Mouse (Mus musculus) spleen, embryonic (tissue): ENCODE results near the gene Aox2.

Source experiments
- CTCF ChIA-PET: fragments of 350-600 bp; sonication (Branson Sonifier 250); formaldehyde crosslinking; loops from one replicate; lab custom pipeline; 2022; lab: Charles Lee

Aox2 gene

DNA sequence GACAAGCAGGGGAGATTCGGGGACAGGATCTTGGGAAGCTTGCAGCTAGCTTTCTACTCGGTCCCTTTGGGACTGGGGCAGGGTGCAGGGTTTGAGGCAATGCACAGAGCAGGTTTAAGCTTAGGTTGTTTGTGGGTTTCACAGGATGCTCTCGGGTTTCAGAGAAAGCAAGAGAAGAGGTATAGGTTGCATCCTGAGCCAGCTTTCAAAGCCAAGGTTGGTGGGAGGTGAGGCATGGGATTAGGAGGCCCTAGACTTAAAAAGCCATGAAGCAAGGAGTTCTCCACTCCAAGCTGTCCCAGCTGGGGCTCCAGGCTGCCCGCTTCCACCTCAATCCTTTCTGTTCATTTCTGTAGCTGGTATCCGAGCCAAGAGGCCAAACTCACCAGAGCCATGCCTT lies at the start of gene Aox2:
TSS of gene Aox2 (plus strand) at position 301 of the 400 bp plus-strand sequence.
- CTCF ChIA-PET: no interaction called here

DNA sequence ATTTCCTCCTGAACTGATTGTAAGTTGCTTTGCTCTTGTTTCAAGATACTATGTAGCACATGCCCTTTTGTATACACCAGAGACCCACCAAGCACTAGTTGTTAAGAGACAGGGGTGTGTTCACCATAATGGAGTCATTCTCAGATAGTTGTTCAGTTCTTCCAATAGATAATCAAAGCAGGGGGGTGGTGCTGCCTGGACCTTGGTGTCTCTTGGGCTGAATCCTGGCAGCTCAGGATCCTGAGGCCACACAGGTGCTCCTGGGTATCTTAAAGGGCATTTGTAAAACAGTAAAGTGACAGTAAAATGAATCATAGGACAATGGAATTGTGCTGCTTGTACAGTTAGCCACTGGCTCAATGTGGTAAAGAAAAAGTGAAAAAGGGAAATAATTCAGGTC lies 49.2 kb upstream of the Aox2 start:
- CTCF ChIA-PET: no interaction called here

DNA sequence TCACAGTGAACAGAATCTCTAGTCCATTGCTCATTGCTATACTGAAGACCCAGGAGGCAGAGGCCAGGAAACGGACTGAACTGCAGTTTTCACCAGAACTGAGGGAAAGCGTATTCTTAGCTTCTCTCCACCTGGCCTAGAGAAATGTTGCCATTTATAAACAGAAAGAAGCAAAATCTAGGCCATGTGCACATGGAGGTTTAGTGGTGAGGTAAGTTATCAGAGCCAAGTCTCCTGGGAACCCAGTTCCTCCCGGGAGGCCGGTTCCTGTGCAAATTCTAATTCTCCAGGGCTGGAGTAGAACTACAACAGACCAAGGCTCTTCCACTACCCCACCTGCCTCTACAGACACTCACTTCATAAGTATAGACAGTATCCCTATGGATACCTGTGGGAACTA lies 48.4 kb upstream of the Aox2 start:
- CTCF ChIA-PET: no interaction called here

DNA sequence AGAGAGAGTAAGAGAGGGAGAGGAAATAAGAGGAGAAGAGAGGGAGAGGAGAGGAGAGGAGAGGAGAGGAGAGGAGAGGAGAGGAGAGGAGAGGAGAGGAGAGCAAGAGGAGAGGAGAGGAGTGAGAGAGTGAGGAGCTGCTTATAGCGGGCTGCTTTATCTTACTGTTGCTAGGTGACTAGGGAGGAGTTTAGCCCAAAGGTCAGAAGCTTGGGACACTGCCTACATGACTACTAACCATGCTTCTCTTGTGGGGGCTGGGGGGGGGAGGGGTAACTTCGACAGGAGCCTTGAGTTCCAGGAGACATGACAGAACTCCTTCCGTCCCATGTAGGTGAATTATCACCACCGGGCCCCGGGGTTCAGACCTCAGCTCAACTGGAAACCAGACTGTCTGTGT lies 47.6 kb upstream of the Aox2 start:
- CTCF ChIA-PET: no interaction called here

DNA sequence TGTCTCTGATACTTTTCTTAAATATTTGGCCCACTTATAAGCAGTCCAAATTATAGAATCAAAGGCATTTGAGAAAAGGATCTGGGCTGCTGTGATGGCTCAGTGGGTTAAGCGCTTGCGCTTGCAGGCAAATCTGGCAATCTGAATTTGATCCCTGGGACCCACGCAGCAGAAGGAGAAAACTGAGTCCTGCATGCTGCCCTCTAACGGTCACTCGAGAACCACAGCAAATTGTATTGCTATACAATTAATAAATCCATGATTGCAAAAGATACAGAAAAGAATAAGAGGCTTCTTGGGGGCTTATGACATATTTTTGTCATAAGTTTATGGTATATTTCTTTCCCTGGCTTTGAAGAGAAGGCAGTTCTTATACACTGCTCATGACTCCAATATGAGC lies 42.7 kb upstream of the Aox2 start:
- CTCF ChIA-PET: no interaction called here

DNA sequence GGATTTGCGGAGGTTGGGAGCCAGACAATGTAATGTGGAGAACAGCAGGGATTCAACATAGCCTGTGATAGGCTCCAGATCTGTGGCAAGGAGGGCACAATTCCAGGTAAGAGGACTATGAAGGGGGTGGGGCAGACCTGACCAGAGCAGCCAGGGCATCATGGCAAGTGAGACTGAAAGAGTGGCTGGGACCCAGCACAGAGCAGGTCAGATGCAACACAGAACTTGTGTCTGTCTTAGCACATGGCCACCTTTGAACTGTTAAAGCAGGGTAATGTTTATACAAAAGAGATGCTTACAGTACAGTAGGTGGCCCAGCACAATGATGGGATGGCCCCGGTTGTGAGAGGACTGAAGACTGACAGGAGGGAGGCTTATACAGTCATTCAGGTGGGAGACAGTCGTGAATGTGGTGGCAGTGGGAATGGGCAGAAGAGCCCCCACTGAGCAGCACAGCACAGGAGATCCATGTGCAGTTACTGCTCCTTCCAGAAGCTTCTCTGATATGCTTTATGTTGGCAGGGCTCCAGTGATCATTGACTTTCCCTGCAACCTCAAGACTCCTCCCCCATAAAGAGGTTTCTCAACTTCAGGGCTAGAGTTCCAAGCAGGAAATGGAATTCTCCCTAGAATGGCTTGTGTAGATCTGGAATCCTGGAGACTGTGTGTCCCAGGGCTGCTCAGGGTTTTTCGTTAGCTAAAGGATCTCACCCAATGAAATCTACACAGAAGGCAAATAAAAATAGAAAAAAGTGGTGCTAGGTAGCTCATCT lies 40.4 kb upstream of the Aox2 start:
- CTCF ChIA-PET: no interaction called here

DNA sequence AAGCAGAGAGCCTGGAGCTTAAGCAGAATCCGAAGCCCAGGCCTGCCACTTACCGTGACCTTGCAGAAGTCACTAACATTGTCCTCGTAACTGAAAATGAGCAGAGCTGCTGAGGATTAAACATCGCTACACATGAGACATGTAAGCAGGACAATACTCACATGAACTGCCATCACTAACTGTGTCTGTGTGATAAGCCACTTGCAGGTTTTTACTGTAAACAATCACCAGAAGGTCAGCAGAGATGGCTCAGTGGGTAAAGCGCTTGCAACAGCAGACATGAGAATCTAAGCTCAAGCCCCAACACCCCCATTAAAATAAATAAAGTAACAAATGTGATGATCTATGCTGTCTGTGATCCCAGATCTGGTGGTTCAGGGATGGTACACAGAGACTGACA lies 39.7 kb upstream of the Aox2 start:
- CTCF ChIA-PET: no interaction called here

DNA sequence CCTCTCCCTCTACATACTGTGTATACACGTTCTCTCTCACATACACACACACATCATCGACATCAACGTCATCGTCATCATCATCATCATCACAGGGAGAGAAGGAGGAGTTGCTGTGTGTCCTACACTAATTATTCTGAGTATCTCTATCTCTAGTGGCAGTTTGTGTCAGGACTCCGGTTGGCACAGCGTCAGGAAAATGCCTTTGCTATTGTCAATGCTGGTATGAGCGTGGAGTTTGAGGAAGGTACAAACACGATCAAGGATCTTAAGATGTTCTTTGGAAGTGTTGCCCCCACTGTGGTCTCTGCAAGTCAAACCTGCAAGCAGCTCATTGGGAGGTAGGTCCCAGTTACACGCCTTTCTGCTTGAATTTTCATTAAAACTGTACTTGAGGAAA lies 39.2 kb upstream of the Aox2 start:
- CTCF ChIA-PET: no interaction called here

DNA sequence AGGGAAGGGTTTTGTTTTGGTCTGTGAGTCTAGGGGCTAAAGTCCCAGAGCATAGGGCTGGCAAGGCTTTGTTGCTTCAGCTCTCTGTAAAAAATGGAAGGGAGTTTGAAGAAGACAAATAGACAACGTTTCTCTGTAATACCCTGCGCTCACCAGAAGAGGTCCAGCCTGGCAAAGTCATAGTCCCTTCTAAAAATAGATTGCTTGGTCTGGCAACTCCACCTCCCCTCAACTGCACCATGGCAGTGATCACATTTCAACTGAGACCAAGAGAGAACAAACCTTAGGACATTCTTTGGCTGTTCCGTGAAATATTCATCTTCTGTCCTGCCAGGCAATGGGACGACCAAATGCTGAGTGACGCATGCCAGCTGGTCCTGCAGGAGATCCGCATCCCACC lies 37.8 kb upstream of the Aox2 start:
- CTCF ChIA-PET: no interaction called here

DNA sequence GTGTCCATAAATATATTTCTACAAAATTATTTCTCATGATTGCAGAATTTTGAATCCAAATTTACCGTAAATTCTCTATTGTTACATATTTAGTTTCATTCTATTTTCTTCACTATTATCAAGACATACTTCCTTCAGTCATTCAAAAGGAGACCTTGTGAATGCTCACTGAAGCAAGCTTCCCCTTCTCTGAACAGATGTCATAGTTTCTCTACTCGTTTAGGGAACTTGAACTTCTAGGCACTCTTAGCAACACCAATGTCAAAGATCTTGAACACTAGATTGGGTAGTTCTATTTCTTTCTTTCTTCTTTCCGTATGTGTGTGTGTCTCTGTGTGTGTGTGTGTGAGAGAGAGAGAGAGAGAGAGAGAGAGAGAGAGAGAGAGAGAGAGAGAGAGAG lies 33.6 kb upstream of the Aox2 start:
- CTCF ChIA-PET: no interaction called here

DNA sequence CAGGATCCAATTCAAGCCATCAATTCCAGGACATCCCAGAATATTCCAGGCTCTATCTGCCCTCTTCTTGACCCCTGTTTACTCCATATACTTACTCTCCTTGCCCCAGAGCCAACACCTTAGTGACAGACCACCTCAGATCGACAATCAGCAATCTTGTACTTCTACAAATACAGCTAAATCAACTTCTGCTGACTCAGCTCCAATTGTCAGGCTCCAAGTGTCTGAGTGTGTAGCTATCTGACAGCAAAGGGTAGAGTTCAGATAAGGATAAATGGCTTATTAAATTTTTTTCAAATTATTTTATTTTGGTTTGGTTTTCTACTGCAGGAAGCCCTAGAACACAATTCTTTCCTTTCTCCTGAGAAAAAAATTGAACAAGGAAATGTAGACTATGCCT lies 29.6 kb upstream of the Aox2 start:
- CTCF ChIA-PET: no interaction called here

DNA sequence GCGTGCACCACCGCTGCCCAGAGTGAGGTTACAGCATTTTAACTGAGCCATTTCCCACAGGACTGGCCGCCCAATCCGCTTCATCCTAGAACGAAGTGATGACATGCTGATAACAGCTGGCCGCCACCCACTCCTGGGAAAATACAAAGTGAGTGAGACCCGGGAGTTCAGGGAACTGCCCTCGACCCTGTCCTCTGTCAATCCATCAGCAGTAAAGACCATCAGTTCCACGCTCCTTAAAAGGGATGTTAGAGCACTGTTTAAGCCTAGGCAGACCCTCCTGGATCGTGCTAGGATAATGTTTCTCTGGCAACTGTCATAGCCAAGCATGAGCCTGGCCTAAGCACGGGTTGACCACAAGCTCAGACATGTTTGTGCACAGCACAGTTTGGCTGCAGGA lies 24.7 kb upstream of the Aox2 start:
- CTCF ChIA-PET: no interaction called here

DNA sequence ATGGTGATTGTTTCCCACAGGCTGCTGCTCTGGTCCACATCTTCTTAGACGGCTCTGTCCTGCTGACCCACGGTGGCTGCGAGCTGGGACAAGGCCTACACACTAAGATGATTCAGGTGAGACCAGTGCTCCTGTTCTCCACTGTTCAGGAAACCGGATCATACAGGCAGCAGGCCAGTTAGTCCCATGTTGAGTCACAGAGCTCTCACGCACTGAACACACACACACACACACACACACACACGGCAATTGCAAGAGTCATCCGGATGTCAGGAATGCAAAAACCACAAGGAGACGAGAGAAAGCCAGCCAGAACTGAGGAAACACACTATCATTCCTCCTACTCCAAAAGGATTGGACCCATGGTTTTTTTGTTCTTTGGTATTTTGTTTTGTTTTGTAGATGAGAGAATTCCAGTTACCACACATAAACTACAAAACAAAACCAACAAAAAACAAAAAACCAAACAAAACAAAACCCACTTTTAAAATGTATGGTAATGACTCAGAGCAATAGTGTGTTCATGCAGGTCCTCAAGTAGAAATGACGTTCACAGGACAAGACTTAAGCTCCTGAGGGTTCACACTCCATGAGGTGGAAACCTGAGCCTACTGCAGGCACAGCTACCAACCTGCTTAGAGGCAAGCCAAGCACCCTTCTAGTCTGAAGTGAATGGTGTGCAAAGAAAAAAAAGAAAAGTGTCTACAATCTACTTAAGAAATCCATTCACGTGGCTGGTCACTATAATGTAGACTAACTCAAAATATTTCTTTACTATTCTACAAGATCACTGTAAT lies 20.7 kb upstream of the Aox2 start:
- CTCF ChIA-PET: no interaction called here

DNA sequence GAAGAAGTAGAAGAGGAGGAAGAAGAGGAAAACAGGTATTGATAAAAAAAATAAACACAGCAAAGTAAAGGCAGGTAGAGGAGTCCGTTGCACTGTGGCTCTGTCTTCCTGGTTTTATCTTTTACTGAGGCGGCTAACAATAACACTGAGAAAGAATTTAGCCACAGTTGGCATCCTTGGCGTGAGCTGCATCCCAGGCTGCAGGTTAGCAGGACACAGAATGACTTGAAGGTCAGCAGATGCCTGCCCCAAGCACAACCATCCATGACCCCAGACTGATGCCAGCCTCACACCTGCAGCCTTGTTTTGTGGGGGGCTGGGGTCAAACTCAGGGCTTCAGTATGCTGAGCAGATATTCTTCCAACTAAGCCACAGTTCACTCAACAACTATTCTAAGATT lies 17.8 kb upstream of the Aox2 start:
- CTCF ChIA-PET: interaction anchor here (0.6 kb wide), 1 partner anchor 45 kb away, joined by 3 read pairs; no protein-coding TSS in a partner anchor

DNA sequence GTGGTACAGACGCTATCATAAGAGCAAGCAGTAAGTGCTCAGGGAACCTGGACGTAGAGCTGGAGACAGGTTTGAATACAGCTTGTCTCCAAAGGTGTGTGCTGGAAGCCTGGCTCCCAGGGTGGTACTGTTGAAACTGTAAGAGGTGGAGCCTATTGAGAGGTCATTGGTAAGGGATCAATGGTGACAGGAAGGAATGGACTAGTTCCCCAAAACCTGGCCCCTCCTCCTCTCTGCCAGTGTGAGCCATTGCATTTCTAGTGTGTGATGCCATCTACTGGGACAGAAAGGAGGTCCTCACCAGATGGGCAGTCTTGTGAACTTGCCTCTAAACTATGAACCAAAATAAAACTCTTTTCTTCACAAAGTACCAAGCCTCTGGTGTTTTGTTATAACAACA lies 9.9 kb upstream of the Aox2 start:
- CTCF ChIA-PET: no interaction called here

DNA sequence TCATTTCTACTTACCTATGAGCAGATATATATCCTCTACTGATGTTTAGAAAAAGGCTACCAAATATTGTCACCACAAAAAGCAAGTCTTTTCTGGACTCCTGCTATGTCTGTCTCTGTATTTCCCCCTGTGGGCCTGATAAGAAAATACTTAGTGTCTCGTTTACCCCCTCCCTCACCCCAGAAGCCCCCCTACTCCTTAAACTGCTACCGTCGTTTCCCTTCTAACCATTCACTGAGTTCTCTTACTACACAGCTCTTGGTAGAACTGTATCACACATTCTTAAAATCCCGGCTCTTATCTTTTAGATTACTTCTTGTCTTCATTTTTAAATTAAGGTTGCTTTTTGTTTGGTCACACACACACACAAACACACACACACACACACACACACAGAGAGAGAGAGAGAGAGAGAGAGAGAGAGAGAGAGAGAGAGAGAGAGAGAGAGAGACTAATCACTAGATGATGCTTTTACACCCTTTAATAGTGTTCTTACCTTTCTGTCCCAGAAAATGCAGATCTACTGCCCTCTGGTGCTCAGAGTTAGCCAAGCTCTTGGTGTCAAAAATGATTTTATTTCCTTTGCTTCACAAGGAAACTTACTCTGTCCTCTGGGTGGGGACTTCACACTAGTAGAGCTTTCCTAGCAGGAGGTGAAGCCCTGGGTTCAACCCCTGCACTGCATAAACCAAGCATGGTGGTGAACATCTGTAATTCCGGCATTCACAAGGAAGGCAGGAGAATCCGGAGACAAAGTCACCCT lies 7.1 kb upstream of the Aox2 start:
- CTCF ChIA-PET: interaction anchor here (0.7 kb wide), 1 partner anchor 426 kb away, joined by 5 read pairs; no protein-coding TSS in a partner anchor

DNA sequence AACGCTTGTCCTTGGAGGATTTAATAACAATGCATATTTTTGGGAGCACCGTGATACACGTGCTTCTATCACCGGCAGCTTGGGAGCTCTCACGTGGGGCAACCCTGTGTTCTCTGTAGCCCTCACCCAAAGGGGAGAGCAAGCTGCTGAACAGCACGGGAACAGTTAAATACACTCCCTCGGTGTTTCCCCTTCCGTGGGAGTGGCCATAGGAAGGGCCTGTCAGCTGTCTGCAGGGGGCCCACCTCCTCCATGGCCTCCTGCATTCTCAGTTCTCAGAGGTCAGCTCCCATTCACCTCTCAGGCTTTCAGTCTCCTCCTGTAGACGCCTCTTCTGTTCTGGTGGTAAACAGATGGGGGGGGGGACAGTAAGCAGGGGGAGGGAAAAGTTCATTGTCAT lies 2.2 kb upstream of the Aox2 start:
- CTCF ChIA-PET: no interaction called here

DNA sequence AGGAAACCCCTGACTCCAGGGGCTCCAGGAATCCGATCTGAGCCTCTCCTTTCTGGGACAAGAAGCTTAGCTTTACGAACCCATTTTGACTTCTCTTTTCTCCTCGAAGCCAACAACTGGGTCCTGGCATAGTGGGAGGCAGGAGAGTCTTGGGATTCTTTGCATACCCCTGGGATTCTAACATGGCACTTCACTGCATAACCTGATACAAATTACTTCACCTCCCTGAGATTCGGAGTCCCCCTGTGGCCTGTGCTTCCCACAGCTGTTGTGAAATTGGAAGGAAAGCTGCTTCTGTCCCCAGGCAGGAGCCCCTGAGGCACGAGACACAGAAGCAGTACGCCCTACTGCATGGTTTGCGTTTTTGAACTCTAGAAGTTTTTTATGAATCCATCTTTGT lies 387 bp downstream of the Aox2 start:
- CTCF ChIA-PET: no interaction called here

DNA sequence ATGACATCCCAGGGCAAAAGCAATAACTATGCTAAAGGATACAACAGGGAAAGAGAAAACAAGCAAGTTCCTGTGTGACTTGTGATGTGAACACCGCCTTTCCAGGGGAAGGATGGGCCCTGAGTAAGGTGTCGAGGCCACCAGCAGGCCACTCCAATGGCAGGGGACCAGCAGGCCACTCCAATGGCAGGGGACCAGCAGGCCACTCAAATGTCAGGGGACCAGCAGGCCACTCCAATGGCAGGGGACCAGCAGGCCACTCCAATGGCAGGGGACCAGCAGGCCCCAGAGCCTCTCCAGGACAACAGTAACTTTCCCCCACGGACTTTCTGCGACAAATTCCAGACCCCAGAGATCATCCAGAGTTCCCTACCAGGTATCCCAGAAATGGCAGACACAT lies 2.3 kb downstream of the Aox2 start:
- CTCF ChIA-PET: no interaction called here

DNA sequence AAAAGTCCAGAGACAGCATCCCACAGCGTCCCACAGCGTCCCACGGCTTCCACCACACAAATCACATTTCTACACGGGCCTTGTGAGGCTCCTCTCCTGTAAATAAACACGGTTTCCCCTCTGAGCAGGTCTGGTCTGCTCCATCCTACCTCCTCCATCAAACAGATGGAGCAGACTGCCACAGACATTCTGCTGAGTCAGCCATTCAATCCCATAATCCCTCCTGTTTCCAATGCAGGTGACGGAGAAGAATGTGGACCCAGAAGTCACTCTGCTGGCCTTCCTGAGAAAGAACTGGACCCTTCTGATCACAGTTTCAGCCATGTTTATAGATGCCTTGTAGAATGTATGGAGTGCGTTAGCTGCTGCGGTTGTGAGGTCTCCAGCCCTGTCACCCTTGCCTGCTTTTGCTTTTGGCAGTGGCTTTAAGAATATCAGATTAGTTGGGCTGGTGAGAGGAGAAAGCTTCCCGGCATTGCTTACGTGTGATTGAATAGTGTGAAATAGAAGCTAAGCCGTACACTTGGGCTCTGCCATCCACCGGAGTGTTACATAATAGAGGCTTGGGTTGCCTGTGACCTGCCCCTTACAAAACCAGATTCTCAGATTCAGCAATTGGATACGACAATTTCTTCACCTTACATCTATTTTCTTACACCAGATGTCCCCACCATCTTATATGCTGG lies 3.0 kb downstream of the Aox2 start:
- CTCF ChIA-PET: no interaction called here

DNA sequence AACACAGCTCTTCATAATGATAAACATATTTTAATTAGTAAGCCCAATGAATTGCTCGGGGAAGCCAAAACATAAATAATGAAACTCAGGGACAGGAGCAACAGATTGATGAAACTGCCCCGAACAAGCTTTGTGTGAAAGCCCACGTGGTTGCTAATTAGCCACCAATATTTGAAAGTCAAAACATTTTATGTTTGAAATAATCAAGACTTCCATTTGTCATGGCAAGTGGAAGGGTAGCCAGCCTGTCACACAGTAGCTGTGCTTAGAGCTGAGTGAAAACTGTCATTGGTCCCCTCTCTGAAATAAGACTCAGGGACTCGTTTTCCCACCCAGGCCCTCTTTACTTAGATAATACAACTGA lies 3.5 kb downstream of the Aox2 start:
- CTCF ChIA-PET: no interaction called here

DNA sequence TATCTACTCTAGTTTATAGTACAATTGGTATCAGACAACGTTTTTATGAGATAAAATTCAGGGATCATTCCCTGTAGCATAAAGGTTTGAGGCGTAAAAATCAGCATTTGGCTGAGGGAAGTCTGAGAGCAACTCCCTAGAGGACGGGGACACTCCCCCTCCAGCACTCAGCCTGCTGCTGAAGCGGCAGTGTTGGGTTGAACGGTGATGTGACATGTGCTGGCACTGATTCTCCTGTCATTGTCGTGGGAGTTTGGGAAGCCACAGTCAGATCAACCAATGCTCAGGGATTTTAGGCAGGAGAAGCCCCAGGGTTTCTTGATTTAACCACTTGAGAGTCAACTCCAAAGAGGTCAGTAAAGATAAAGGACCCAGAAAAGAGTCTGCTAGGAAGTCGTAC lies 6.4 kb downstream of the Aox2 start:
- CTCF ChIA-PET: no interaction called here
